In the genomic region with DNA sequence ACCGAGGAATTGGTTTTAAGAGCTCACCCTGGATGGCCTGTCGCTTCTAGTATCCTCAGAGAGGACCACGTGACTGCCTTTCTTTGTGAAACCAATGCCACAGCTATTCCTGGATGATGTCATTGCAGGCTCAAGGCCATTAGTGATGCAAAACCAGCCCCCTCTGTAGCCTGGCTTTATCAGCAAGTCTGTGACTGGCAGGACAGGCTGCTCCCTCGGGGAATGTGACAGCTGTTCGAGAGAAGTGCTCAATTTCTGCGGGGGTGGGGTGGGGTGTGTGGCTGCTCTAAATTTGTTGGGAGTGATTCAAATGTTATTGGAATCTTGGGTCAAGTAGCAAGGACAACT, we compare ENCODE assay signal across 9 mouse cellular contexts. TPM values are rescaled to one million over a fixed set of nuclear protein-coding genes. Genes with fewer than 3 reads are reported as not detected.
DNase-seq lines count a peak whose midpoint lies in the region; ATAC-seq lines count a peak whose summit lies in the region.
"Had no signal": no experiment of that assay in that cellular context is flagged by ENCODE, and none has a peak within 500 bp of the region (broad histone marks: within the 10 kb centered on the region; RNA-seq: fewer than 3 reads in every experiment).

No protein-coding gene starts in this region.

- H3K36me3 ChIP-seq in midbrain, embryonic 15.5 days (replicated peaks), result no peaks in the 10 kb centered on the region

- no peaks in the 10 kb centered on the region for H3K27me3 ChIP-seq in midbrain, embryonic 15.5 days (replicated peaks)
- H3K27me3 ChIP-seq: Patski had no signal

- no peaks in the 10 kb centered on the region for H3K9me3 ChIP-seq in midbrain, embryonic 15.5 days

- H3K4me2 ChIP-seq in midbrain, embryonic 15.5 days, result peak overlapping the region; percentile 43

- peaks cover 16% of the 10 kb centered on the region for H3K4me1 ChIP-seq in midbrain, embryonic 15.5 days

- H3K4me3 ChIP-seq in midbrain, embryonic 15.5 days, result peak overlapping the region; percentile 18; the same call in 1 of the 2 replicates

- H3K9ac ChIP-seq in midbrain, embryonic 15.5 days, result no peak overlapping the region

- ATAC-seq in midbrain, embryonic 15.5 days (replicated peaks), result peak; percentile 94
- ATAC-seq: Patski had no signal

- peak; percentile 64 for DNase-seq in kidney, postnatal 10 days
- DNase-seq in kidney, adult 18-20 months, result no peak
- DNase-seq in brain, adult 2 months (ENCODE audit: low read depth, low spot score), result peak; percentile 82
- peak; percentile 98 for DNase-seq in heart, adult 11 months
- peak; percentile 17 to 51 for DNase-seq in kidney, postnatal 25 days
- DNase-seq in B cell, adult 2 months, result no peak
- no peak for DNase-seq in thymus, postnatal 14 days

- H3K27ac ChIP-seq in midbrain, embryonic 15.5 days, result peak overlapping the region; percentile 84

- WGBS in midbrain, embryonic 15.5 days, result 1% methylated on average over 6 of the region's 6 CpGs

RNA-seq across cellular contexts. Expression of a gene that starts 2.8 kb away (rescaled TPM):
- polyA plus RNA-seq in midbrain, embryonic 15.5 days (2015; fragmentation: Nextera tagmentation; extraction: Ambion mirVana), result 0.44 and 1.1 TPM in 2 replicates

RNA-seq across cellular contexts. Expression of a gene that starts 54.6 kb away (rescaled TPM):
- polyA plus RNA-seq in midbrain, embryonic 15.5 days (2015; fragmentation: Nextera tagmentation; extraction: Ambion mirVana), result 15.0 and 15.7 TPM in 2 replicates

Comparison
In these comparisons a context has a peak if more than half of its experiments do, and no peak if none do; other contexts are left out.
1. DNase-seq: peak in kidney, postnatal 10 days (single experiment), brain, adult 2 months (single experiment), heart, adult 11 months (single experiment) and kidney, postnatal 25 days (2 of 2); none in kidney, adult 18-20 months (single experiment), B cell, adult 2 months (0 of 2) and thymus, postnatal 14 days (single experiment).